ENCODE assay signal across 8 mouse cellular contexts in genomic region chr12:99965203-99966115, GRCm38 (mm10). TPM values are rescaled to one million over a fixed set of nuclear protein-coding genes. Genes with fewer than 3 reads are reported as not detected.
DNase-seq lines count a peak whose midpoint lies in the region; ATAC-seq and TF ChIP-seq lines count a peak whose summit lies in the region.

No protein-coding gene starts in this region.

- TF ChIP-seq EP300 in heart, adult 2 months (IDR thresholded peaks at IDR 0.05; ENCODE audit: insufficient read depth, low read depth, low read length) = no peak
- TF ChIP-seq EP300 in lung, postnatal 0 days (IDR thresholded peaks at IDR 0.05) = no peak

- no peaks in the 10 kb centered on the region for H3K79me2 ChIP-seq in heart, adult 2 months (replicated peaks; ENCODE audit: control insufficient read depth, insufficient read depth, low read length)

- H3K9me3 ChIP-seq in kidney, embryonic 15.5 days (replicated peaks) = no peaks in the 10 kb centered on the region
- no peaks in the 10 kb centered on the region for H3K9me3 ChIP-seq in lung, postnatal 0 days (ENCODE audit: low read length)

- no peaks in the 10 kb centered on the region for H3K36me3 ChIP-seq in heart, adult 2 months (ENCODE audit: control insufficient read depth, insufficient read depth, low read length)
- no peaks in the 10 kb centered on the region for H3K36me3 ChIP-seq in kidney, embryonic 15.5 days
- H3K36me3 ChIP-seq in lung, postnatal 0 days (ENCODE audit: insufficient read depth, low read length) = no peaks in the 10 kb centered on the region

- peak; percentile 45 for ATAC-seq in common myeloid progenitor, adult 5-6 weeks (replicated peaks; ENCODE audit: low read depth, poor library complexity, severe bottlenecking)
- peak; percentile 12 for ATAC-seq in kidney, embryonic 15.5 days (replicated peaks; ENCODE audit: low FRiP score)
- peak; percentile 18 for ATAC-seq in lung, postnatal 0 days

- WGBS in heart, adult 2 months = under 1% methylated on average over 77 of the region's 77 CpGs
- WGBS in kidney, embryonic 15.5 days = under 1% methylated on average over 75 of the region's 77 CpGs
- 1% methylated on average over 67 of the region's 77 CpGs for WGBS in lung, postnatal 0 days

- no peak for TF ChIP-seq CTCF in heart, adult 2 months (IDR thresholded peaks at IDR 0.05)
- no peak for TF ChIP-seq CTCF in lung, postnatal 0 days (IDR thresholded peaks at IDR 0.05)

- H3K27me3 ChIP-seq in heart, adult 2 months (ENCODE audit: control insufficient read depth, insufficient read depth, low read length) = peaks cover 12% of the 10 kb centered on the region
- H3K27me3 ChIP-seq in kidney, embryonic 15.5 days = peaks cover 84% of the 10 kb centered on the region
- H3K27me3 ChIP-seq in lung, postnatal 0 days (replicated peaks; ENCODE audit: insufficient read depth, low read length) = peaks cover 36% of the 10 kb centered on the region

- peak; percentile 38 to 77 for DNase-seq in adrenal gland, adult (ENCODE audit: inconsistent age in 2 of 2, low spot score in 1 of 2)
- DNase-seq in adrenal gland, postnatal 4 days (ENCODE audit: low spot score in 2 of 2) = no peak
- peak; percentile 39 for DNase-seq in CD4-positive, CD25-positive, alpha-beta regulatory T cell, adult 2 months (ENCODE audit: low read depth, low spot score)
- DNase-seq in heart, adult 2 months = peak; percentile 60 to 61
- DNase-seq in lung, postnatal 0 days (ENCODE audit: low spot score) = peak; percentile 47
- DNase-seq in retina, embryonic 14.5 days (ENCODE audit: low spot score) = peak; percentile 43

- peak overlapping the region; percentile 97 for H3K4me2 ChIP-seq in kidney, embryonic 15.5 days
- H3K4me2 ChIP-seq in lung, postnatal 0 days (replicated peaks; ENCODE audit: low read depth, low read length) = peak overlapping the region; percentile 81

- H3K9ac ChIP-seq in heart, adult 2 months (ENCODE audit: low read depth, low read length) = peak overlapping the region; percentile 56
- peak overlapping the region; percentile 36 for H3K9ac ChIP-seq in kidney, embryonic 15.5 days
- peak overlapping the region; percentile 27 for H3K9ac ChIP-seq in lung, postnatal 0 days (replicated peaks; ENCODE audit: low read depth)

- no peak overlapping the region for H3K27ac ChIP-seq in heart, adult 2 months
- H3K27ac ChIP-seq in kidney, embryonic 15.5 days = no peak overlapping the region
- H3K27ac ChIP-seq in lung, postnatal 0 days (ENCODE audit: low read length) = peak overlapping the region; percentile 68

- intact Hi-C loops in heart, adult 2 months (cut with DNase I) = loop anchor here (2.0 kb wide), 2 partner anchors 141 to 881 kb away; no protein-coding TSS in a partner anchor

- H3K4me3 ChIP-seq in heart, adult 2 months = peak overlapping the region; percentile 58
- H3K4me3 ChIP-seq in kidney, embryonic 15.5 days (replicated peaks) = peak overlapping the region; percentile 52
- H3K4me3 ChIP-seq in lung, postnatal 0 days (ENCODE audit: low read depth, low read length) = peak overlapping the region; percentile 52

- no peaks in the 10 kb centered on the region for H3K4me1 ChIP-seq in heart, adult 2 months (ENCODE audit: control insufficient read depth, insufficient read depth, low read length)
- H3K4me1 ChIP-seq in kidney, embryonic 15.5 days = peaks cover 25% of the 10 kb centered on the region
- H3K4me1 ChIP-seq in lung, postnatal 0 days (ENCODE audit: insufficient read depth, low read depth, low read length) = peaks cover 8% of the 10 kb centered on the region

- TF ChIP-seq POLR2A in heart, adult 2 months (IDR thresholded peaks at IDR 0.05; ENCODE audit: insufficient read depth, low read depth, low read length) = no peak

RNA-seq across cellular contexts. Expression of gene Kcnk13, which starts 1.2 kb away (rescaled TPM):
- total RNA-seq in adrenal gland, postnatal 4 days (2021) = 1 to 10 TPM; 1.6 to 1.8 TPM
- not detected in 2 replicates for total RNA-seq in common myeloid progenitor, adult 5-6 weeks (2017)
- under 1 TPM; 0.31 to 0.39 TPM for total RNA-seq in heart, adult 2 months (2021)
- polyA plus RNA-seq in heart, adult 2 months (2012; rRNA removed) = 0.35 TPM in 2 replicates
- 0.42 and 0.44 TPM in 2 replicates for polyA plus RNA-seq in kidney, embryonic 15.5 days (2015; fragmentation: Nextera tagmentation; extraction: Ambion mirVana)
- 7.8 and 8.3 TPM in 2 replicates for polyA plus RNA-seq in lung, postnatal 0 days (2015; fragmentation: Nextera tagmentation; extraction: Ambion mirVana)

Comparison
In these comparisons a context has a peak if more than half of its experiments do, and no peak if none do; other contexts are left out.
1. DNase-seq: peak in adrenal gland, adult (2 of 2), CD4-positive, CD25-positive, alpha-beta regulatory T cell, adult 2 months (single experiment), heart, adult 2 months (2 of 2), lung, postnatal 0 days (single experiment) and retina, embryonic 14.5 days (single experiment); none in adrenal gland, postnatal 4 days (0 of 2).
2. Peak in every context shown above with its lines, with median percentiles within 50 percentile points of each other: ATAC-seq, H3K4me3 ChIP-seq and H3K9ac ChIP-seq.